Mouse (Mus musculus) MEL (cell line): Measurements from ENCODE around the gene Galnt2.

Source experiments
- CHD2 ChIP-seq: IDR thresholded peaks from 2 replicates; pipeline ENCODE4 v1.6.1; 2011; ENCODE audit warnings: low read length, improper control_type of control experiment
- CTCF ChIP-seq, 3 experiments: IDR thresholded peaks in 2 of 3; conservative IDR thresholded peaks in 1 of 3; 2 replicates each; pipeline ENCODE4 v1.5.1; 2011 to 2012; ENCODE audit warnings: low read length in 3 of 3, low read depth in 2 of 3, mild to moderate bottlenecking in 2 of 3, improper control_type of control experiment in 1 of 3, inconsistent platforms in 1 of 3, mixed read lengths in 1 of 3, moderate library complexity in 1 of 3; ENCODE audit not compliant: control insufficient read depth in 1 of 3, insufficient read depth in 1 of 3, poor library complexity in 1 of 3, severe bottlenecking in 1 of 3
- GABPA ChIP-seq: IDR thresholded peaks from 2 replicates; pipeline ENCODE4 v1.6.1; 2012; ENCODE audit warnings: low read depth, mild to moderate bottlenecking, inconsistent platforms, low read length, improper control_type of control experiment, moderate library complexity
- POLR2A ChIP-seq, 2 experiments: IDR thresholded peaks; 2 replicates each; pipeline ENCODE4 v1.6.1; 2011 to 2012; ENCODE audit warnings: low read length in 2 of 2, mild to moderate bottlenecking in 2 of 2, control low read depth in 1 of 2, improper control_type of control experiment in 1 of 2, low read depth in 1 of 2, moderate library complexity in 1 of 2; ENCODE audit not compliant: control insufficient read depth in 1 of 2, insufficient read depth in 1 of 2, poor library complexity in 1 of 2

DNA sequence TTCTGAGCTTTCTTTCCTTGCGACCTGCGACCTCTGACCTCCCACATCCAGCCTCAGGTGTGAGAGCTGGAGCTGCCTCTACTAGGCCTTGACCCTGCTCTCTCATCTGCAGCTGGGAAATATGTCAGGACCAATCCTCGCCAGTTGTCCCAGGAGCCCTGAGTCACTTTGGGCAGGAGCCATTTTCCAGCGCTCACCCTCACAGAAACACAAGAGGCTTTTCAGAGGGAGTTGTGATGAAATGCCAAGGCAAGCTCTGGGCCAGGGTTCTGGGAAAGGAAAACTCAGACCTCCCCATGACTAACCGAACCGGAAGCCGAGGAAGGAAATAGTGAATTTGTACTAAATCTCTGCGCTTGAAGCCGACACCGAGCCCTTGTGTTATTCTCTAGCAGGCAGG, 38.2 kb upstream of the Galnt2 start:
- no peak for TF ChIP-seq CTCF (IDR thresholded peaks at IDR 0.05 in 2 of 3, conservative IDR thresholded peaks at IDR 0.05 in 1 of 3; ENCODE audit: control insufficient read depth in 1 of 3, insufficient read depth in 1 of 3, low read depth in 2 of 3, low read length in 3 of 3, poor library complexity in 1 of 3, severe bottlenecking in 1 of 3)
- no peak for TF ChIP-seq CHD2
- TF ChIP-seq POLR2A (IDR thresholded peaks at IDR 0.05; ENCODE audit: control insufficient read depth in 1 of 2, insufficient read depth in 1 of 2, low read depth in 1 of 2, low read length in 2 of 2, poor library complexity in 1 of 2), result no peak
- TF ChIP-seq GABPA, result no peak
